Mouse (Mus musculus): Measurements from ENCODE around the gene Hgfac.

Hgfac gene

DNA sequence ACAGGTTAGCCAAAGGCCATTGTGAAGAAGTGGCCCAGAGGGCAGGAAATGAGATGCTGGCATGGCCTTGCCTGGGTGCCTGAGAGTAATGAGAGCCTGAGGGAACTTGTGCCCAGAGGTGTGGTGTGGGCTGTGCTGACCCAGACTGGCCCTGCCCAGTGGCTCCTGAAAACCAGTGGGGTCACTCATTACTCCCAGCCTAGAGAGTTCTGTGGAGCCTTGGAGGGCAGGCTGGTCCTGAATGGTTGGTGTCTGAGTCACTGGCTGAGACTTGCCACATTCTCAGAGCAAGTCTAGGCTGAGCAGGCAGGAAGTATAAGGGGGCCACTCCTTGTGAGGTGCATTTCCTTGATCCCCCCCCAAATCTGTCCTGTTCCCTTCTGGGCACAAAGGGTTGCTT, 3.9 kb upstream of the Hgfac start:
- DNase-seq (ENCODE audit: low spot score in 2 of 2) = no peak

GRCm38 (mm10) chr5:35042431-35043109, 1.3 kb downstream of the Hgfac start:
- no peak for DNase-seq (ENCODE audit: low spot score in 2 of 2)

DNA sequence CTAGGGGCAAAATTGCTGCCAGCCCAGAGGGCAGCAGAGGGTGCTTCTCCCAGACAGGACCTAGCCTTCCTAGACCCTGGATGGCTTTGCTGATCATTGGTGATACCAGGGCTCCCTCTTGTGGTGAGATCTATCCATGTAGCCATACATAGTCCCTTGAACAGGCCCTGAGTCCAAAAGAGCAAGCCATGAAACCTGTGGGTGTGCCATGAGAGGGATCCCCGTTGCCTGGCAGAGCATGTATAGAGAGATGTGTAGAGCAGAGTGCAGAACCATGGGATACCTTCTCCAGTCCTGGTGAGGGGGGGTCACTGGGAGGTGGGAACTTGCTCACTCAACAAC, 1.8 kb downstream of the Hgfac start:
- DNase-seq (ENCODE audit: low spot score in 2 of 2) = peak; percentile 69 to 89

- no peak for DNase-seq (ENCODE audit: low spot score in 2 of 2)
These were observed 9.2 kb downstream of the Hgfac start for GRCm38 (mm10) chr5:35050541-35050940.

DNA sequence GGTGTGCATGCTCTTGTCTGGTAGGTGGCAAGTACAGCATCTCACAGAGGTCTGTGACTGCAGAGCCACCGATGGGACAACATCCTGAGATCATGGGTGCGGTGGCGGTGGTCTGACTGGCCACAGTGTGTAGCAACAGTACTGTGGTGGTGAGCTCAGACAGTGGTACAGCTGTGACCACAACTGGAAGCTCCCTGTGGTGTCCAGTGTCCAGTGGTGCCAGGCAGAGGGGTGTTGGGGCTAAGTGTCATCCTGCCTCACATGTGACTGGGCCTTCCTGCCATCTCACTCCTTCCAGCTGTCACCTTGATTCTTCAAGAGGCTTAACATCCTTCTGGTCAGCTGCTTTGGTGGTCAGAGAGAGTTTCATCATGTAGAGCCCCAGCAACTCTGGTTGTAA, 13.3 kb downstream of the Hgfac start:
- DNase-seq (ENCODE audit: low spot score in 2 of 2) = no peak

GRCm38 (mm10) chr5:35055076-35055475, 13.8 kb downstream of the Hgfac start:
- no peak for DNase-seq (ENCODE audit: low spot score in 2 of 2)

- DNase-seq (ENCODE audit: low spot score in 2 of 2) = peak; percentile 55 to 58
These were observed 15.5 kb downstream of the Hgfac start, which contains the start of gene Dok7 for GRCm38 (mm10) chr5:35056604-35057432. Gene Dok7 (plus strand): TSS chr5:35056766.

GRCm38 (mm10) chr5:35057582-35057981, 16.3 kb downstream of the Hgfac start:
- no peak for DNase-seq (ENCODE audit: low spot score in 2 of 2)

GRCm38 (mm10) chr5:35058216-35058615, 16.9 kb downstream of the Hgfac start:
- DNase-seq (ENCODE audit: low spot score in 2 of 2) = no peak

DNA sequence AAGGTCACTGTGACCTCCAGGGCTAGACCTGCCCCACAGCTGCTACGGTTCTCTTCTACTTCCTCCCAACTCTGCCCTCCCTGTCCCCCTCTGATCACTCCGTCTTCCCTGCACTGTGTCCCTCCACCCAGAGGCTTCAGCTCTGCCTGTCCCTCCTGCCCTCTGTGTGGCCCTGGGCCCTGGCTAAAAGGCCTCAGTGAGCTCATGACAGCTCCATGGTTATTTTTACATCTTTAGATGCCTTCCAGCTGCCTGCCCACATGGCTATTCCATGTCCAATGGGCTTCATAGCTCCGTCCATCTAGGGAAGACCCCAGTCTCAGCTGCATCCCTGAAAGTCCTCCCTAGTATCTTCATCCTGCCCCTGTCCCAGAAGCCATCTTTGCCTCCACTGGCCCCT, 18.8 kb downstream of the Hgfac start:
- DNase-seq (ENCODE audit: low spot score in 2 of 2) = no peak

DNA sequence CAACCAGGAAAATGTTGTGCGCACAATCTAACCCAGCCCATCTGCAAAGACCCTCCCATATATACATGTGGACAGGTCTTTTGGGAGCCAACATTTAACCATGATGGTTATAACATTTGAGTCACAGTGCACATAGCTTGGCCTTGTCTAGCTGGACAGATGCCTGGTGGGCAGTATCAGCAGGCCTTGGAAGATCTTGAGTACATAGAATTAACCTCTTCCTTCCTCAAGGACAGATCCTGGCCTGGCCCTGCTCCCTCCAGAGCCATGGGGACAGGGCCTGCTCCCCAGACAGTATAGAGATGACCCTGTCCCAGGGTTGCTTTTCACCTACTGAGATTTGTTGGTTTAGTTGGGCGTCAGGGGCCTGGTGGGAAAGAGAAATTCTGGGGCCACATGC, 28.5 kb downstream of the Hgfac start:
- no peak for DNase-seq (ENCODE audit: low spot score in 2 of 2)

DNA sequence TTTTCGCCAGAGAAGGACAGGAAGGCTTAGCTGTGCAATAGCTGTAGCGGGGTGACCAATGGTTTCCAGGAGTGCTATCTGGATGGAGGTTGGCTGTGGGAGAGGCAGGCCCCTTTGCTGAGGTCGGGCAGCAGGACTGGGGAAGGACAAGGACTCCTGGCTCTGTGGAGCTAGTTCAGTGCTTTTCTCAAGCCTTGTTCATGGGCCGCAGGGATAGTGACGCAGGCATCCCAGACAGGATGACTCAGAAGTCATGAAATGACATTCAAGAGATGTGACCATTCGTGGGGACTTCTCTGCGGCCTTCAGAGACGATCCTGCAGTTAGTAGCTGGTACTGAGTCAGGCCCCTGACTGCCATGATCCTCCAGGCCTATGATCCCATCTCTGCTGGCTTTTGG, 29.0 kb downstream of the Hgfac start:
- no peak for DNase-seq (ENCODE audit: low spot score in 2 of 2)

DNA sequence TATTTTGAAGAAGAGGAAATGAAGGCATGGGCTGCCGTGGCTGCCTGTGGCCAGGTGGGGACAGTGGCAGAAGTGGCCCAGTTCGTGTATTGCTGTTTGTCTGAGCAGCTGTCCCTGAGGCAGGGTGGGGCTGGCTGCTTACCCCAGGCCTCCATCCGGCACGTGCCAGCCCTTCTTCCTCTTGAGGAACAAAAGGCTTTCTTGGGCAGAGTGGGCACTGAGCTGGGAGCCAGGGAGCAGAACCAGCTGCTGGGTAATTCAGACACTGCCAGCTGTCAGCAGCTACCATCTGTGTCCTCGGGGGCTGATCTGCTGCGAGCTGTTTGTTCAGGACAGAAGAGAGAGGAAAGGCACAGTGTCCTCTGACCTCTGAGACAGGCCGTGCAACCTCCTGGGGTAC, 29.6 kb downstream of the Hgfac start:
- peak in 1 of 2 experiments; percentile 33 for DNase-seq (ENCODE audit: low spot score in 2 of 2)

- no peak for DNase-seq (ENCODE audit: low spot score in 2 of 2)
These were observed 30.5 kb downstream of the Hgfac start for GRCm38 (mm10) chr5:35071855-35072254.

GRCm38 (mm10) chr5:35073235-35073634, 31.9 kb downstream of the Hgfac start:
- DNase-seq (ENCODE audit: low spot score in 2 of 2) = no peak

GRCm38 (mm10) chr5:35073992-35074391, 32.7 kb downstream of the Hgfac start:
- DNase-seq (ENCODE audit: low spot score in 2 of 2) = no peak

- DNase-seq (ENCODE audit: low spot score in 2 of 2) = no peak
These were observed 35.1 kb downstream of the Hgfac start for GRCm38 (mm10) chr5:35076369-35076768.

GRCm38 (mm10) chr5:35079101-35079500, 37.8 kb downstream of the Hgfac start:
- no peak for DNase-seq (ENCODE audit: low spot score in 2 of 2)

DNA sequence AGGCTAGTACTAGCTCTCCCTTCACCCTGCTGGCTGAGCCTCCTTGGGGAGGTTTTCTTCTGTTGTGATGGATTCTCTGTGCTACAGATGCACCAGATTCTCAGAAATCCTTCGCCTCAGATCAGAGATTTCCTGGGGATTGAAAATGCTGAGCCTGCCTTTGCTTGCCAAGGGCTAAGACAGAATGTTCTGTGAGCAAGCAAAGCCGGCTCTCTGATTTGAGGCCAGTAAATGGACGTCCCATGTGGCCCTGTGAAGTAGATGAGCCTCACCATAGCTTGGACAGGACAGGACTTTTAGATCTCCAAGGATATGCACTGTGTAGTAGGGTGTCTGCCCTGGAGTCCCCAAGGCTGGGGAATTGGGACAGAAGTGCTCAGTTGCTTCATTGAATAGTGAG, 43.6 kb downstream of the Hgfac start:
- DNase-seq (ENCODE audit: low spot score in 2 of 2) = no peak

DNA sequence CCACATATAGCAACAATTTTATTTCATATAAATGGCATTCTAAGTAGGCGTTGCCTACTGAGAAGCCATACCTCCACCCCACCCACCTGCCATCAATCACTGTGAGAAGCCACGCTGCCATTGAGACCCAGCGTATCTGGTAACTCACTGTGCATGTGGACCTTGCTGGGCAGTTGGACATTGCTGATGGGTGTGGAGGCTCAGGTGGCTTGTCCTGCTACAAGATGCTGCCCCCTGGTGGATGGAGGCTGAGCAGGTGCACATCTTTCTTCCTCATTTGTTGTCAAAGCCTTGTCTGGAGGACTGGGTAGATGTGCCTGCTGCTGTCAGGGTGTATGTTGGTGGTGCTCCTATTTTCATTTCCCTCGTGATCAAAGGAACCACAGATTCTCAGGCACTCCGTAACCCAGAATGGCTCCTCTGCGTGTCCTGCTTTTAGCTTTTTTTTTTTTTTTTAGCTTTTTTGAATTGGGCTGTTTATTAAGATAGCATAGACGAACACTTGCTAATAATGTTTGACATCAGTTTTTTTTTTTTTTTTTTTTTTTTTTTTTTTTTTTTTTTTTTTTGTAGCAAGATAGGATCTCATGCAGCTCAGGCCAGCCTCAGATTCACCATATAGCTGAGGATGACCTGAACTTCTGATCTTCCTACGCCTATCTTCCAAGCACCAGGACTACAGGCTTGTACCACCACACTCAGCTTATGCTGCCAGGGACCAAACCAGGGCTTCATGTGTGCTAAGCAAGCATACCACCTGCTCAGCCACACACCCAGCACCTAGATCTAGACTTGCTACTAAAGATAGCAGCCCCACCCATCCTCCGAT, 47.7 kb downstream of the Hgfac start:
- DNase-seq (ENCODE audit: low spot score in 2 of 2) = peak; percentile 50 to 66

- no peak for DNase-seq (ENCODE audit: low spot score in 2 of 2)
These were observed 48.3 kb downstream of the Hgfac start for GRCm38 (mm10) chr5:35089614-35089963.

GRCm38 (mm10) chr5:35091636-35092035, 50.3 kb downstream of the Hgfac start:
- DNase-seq (ENCODE audit: low spot score in 2 of 2) = no peak

All from frontal cortex, postnatal 36 days (tissue).